Mouse (Mus musculus) testis, postnatal 14 days (tissue): ENCODE measurements around the gene Huwe1.

Source experiments
- DNase-seq: peaks from one replicate; pipeline ENCODE4 v3.0.0; 2021; ENCODE audit warnings: low spot score

Gene Huwe1

DNA sequence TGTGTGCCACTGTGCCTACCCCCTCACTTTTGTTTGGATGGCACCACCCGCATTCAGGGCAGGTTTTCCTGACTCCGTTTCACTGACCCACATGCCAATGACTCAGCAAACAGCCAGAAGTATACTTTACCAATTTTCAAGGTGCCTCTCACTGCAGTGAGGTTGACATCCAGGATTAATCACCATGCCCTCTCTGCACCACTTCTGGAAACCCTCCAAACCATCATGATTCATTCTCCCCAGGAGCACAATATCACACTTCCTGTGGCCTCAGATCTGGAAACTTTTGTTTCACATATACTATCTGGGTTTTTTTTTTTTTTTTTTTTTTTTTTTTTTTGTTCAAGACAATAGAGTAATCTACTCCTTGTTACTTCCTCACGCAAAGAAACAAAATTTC, 150.6 kb downstream of the Huwe1 start:
- no peak for DNase-seq
